Mouse (Mus musculus) liver, adult 2 months (tissue): ENCODE results near the gene Thrsp.
A peak's percentile ranks its signal among the peaks of the same experiment; 100 is the strongest.

Source experiments
- CTCF ChIP-seq: fragments of 200-500 bp; IDR thresholded peaks from 2 replicates; pipeline ENCODE4 v1.5.1; 2011; ENCODE audit warnings: low read depth, low read length, control low read depth
- POLR2A ChIP-seq: fragments of 200-500 bp; IDR thresholded peaks from 2 replicates; pipeline ENCODE4 v1.6.1; 2011; ENCODE audit warnings: low read length, control low read depth; ENCODE audit not compliant: insufficient read depth; ENCODE audit errors: extremely low read depth

- TF ChIP-seq CTCF (no peak), POLR2A (peak; percentile 86)
Measured at GRCm38 (mm10) chr7:97399960-97400715, 17.4 kb downstream of the Thrsp start, which contains the start of gene Ndufc2.
